Mouse (Mus musculus) layer of hippocampus, postnatal 25 days (tissue): Measurements from ENCODE around the gene H2-M10.2. TPM values are rescaled to one million over a fixed set of nuclear protein-coding genes. Genes with fewer than 3 reads are reported as not detected.
"Not testable (repeated sequence)": the region's sequence is repeated elsewhere in the genome, so short reads cannot be mapped to it uniquely, and the experiment has no call there.

Experiments
- DNase-seq, 2 experiments: peaks; one replicate each; pipeline ENCODE4 v3.0.0; 2022; ENCODE audit warnings: mixed read lengths in 2 of 2, low spot score in 1 of 2; ENCODE audit errors: extremely low spot score in 1 of 2
- total RNA-seq, 2 experiments: library from RNA; stranded (reverse); gene quantifications; 2 replicates each; pipeline ENCODE4 v1.2.3; 2021

Gene H2-M10.2
- total RNA-seq, 2 experiments from 2014 or later, result not detected

DNA sequence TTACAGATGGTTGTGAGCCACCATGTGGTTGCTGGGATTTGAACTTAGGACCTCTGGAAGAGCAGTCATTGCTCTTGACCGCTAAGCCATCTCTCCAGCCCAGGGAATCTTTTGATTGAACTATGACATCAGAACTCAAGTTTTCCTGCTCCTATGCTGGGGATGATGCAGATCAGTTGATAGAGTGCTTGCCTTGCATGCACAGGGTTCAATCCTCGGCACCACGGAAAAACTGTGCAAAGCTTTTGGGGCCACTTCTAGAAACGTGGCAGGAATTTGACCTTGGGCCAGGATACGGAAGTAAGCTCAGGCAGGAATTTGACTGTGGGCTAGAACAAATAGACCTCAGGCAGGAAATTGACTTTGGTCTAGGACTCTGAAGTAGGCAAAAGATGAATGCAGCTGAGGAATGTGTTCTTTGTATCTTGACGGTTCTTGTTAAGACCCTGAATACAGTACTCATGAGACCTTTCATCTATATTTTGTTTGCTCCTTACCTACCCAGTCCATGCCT lies 33.1 kb downstream of the H2-M10.2 start:
- no peak for DNase-seq

DNA sequence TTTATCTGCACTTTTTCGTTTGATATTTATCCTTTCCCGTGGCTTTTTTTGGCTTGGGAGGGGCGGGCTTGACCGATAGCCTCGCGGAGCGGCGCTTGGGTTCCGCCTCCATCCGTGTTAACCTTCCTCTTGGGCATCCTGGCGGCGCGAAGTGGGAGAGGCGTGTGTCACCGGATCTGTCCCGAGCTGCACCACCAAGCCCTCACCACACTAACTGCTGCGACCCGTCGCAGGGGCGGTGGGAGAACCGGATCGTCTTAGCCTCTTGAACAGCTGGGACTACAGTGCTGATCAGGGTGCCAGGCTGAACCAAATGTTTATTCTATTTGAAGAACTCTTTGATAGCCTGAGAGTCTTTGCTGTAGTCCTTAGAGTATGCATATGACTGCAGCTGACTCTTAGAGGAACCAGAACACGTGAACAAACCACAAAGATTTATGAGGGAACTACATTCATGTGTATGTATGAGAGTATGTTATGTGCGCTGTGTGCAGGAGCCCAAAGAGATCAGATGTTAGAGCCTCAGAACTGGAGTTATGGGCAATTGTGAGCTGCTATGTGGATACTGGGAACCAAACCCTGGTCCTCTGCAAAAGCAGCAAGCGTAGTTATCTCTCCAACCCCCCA lies 33.9 kb downstream of the H2-M10.2 start:
- DNase-seq, result no peak

DNA sequence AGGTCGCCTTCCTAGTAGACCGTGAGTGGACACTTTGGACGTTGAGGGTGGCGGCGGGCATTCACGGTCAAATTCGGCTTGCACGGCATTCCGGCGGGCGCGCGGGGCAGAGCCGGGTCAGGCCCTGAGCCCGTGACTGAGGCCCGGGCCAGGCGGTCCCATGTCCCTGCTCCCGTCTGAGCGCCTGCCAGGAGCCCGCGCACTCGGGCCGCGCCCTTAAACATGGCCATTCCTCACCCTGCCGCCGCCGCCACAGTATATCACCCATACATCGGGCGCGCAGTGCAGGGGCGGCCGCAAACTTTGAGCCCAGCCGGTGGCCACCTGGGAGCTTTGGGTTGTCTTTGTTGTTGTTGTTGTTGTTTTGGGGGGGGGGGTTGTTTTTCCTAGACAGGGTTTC lies 37.4 kb downstream of the H2-M10.2 start:
- no peak for DNase-seq

DNA sequence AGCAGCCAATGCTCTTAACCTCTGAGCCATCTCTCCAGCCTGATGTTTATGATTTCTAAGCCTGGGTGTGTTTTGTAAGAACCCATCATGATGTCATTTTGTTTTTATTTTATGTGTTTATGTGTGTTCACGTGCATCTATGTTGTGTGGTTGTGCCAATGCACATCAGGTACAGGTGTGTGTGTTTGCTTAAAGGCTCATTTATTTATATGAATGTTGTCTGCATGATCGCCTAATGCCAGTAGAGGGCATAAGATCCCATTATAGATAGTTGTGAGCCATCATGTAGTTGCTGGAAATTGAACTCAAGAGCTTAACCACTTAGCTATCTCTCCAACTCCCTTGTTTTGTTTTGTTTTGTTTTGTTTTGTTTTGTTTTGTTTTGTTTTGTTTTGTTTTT lies 40.5 kb downstream of the H2-M10.2 start:
- DNase-seq, result no peak

DNA sequence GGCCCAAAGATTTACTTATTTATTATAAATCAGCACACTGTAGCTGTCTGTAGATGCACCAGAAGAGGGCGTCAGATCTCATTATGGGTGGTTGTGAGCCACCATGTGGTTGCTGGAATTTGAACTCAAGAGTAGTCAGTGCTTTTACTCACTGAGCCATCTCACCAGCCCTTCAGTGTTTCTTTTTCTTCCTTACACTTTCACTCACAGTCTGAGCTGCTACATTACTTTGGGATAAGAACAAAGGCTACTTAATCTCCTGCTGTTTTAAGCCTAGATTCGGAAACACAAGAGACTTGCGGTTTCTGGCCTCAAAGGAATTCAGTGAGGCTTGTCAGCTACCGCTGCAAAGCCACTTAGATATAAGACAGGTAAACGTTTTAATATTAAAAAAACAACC lies 42.3 kb downstream of the H2-M10.2 start:
- DNase-seq, result no peak

DNA sequence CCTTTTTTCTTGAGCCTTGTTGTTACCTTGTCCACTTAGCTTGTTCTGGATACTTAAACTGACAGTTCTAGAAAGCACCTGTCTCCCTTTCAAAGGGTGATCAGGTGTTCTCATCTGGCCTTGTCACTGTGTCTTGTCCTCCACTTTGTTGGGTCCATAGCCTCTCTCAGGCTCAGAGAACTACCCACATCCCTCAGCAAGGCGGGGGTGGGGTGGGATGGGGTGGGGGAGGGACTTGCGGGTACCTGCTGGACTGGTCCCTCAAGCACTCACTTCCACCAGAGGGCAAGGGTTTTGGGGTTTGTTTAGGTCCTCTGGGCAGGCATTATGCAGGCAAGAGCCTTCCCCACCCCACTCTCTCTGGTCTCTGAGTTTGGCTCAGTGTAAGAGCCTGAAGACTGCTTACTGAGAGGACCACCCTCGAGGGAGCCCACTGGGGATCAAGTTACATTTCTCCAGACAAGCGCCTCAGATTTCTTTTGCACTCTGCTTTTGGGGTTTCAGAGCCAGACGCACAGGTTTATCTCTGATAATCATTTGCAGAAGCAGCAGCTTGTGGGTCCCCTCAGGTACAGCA lies 45.6 kb downstream of the H2-M10.2 start:
- no peak for DNase-seq

DNA sequence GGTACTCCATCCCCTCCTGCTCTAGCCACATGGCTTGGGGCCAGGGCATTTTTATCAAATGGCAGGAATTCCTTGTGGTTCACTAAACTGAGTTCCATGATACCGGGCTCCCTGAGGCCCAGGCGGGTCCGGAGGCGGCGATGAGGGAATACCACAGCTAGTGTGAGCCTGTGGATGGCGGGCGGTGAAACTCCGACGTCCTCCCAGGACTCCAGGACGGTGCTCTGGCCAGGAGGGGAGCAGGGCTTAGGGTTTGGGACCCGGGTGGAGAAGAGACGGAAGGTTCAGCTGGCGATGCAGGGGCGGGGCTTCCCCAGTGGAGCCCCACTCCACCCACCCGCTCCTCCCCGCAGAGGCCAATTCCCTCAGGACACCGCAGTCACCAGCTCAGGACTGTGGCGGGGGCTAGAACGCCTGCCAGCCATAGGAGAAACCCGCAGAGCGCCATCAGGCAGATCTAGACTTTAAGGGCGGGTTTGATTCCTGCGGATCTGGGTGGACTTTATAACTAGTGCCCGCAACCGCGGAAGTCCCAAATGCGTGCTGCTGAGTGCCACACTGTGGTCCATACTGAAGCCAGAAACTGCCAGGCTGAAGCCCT lies 48.9 kb downstream of the H2-M10.2 start:
- DNase-seq, result no peak

DNA sequence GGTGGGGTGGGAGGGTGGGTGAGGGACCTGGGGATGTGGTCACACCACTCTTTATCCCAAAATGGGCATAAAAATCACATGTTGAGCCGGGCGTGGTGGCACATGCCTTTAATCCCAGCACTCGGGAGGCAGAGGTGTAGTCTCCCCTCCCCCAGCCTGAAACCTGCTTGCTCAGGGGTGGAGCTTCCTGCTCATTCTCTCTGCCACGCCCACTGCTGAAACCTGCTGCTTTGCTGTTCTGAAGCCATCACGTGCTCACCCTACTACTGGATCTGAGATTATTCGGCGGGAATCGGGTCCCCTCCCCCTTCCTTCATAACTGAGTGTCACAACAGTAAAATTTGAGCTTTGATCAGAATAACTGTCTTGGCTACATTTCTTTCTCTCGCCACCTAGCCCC lies 51.0 kb downstream of the H2-M10.2 start:
- DNase-seq, result not testable (repeated sequence)

Other genes with a start within 250 kb of the H2-M10.2 start
- gene H2-T22, start 243.7 kb downstream of the H2-M10.2 start, total RNA-seq, result 1 to 10 TPM; 6.9 to 8.8 TPM
- gene Gm6034, start 243.5 kb downstream of the H2-M10.2 start, total RNA-seq, result not detected
- 1 to 10 TPM; 1.1 to 1.2 TPM for gene Gm11127, start 228.1 kb downstream of the H2-M10.2 start, total RNA-seq
- not detected for gene Gm19684, start 164.8 kb downstream of the H2-M10.2 start, total RNA-seq
- gene Gm7030, start 157.1 kb downstream of the H2-M10.2 start, total RNA-seq, result not detected
- gene Gm8909, start 118.0 kb downstream of the H2-M10.2 start, total RNA-seq, result not detected
- gene H2-T3, start 96.2 kb downstream of the H2-M10.2 start, total RNA-seq, result not detected
- 10 to 100 TPM; 41.6 to 50.0 TPM for gene Rpp21, start 28.4 kb downstream of the H2-M10.2 start, total RNA-seq
- 10 to 100 TPM; 17.6 to 22.0 TPM for gene Trim39, start 14.2 kb downstream of the H2-M10.2 start, total RNA-seq
- not detected for gene H2-M10.1, start 39.7 kb upstream of the H2-M10.2 start, total RNA-seq
- not detected for gene H2-M10.3, start 81.9 kb upstream of the H2-M10.2 start, total RNA-seq
- not detected for gene H2-M10.4, start 175.8 kb upstream of the H2-M10.2 start, total RNA-seq